Mouse (Mus musculus): ENCODE measurements at regions not wholly inside any gene's neighbourhood (a gene's known extent, or its start where the extent isn't known, plus 50 kb on each side); places are given as distances from the start of the nearest gene placed in this dataset.

GRCm38 (mm10) chr2:59406976-59407375 lies 77.5 kb upstream of the Dapl1 start:
- 40% methylated on average over 3 of the region's 3 CpGs for WGBS
- H3K4me3 ChIP-seq (replicated peaks; ENCODE audit: insufficient read depth, low read depth, low read length), result no peak overlapping the region
- H3K4me1 ChIP-seq (ENCODE audit: control insufficient read depth, insufficient read depth, low read length), result peaks cover 13% of the 10 kb centered on the region; the same call in 1 of the 2 replicates
- H3K27ac ChIP-seq (ENCODE audit: insufficient read depth, low read length), result no peak overlapping the region
- DNase-seq, result peak; percentile 44 to 60
- H3K27me3 ChIP-seq (ENCODE audit: control insufficient read depth, insufficient read depth, low read length), result no peaks in the 10 kb centered on the region
- TF ChIP-seq CTCF (IDR thresholded peaks at IDR 0.05; ENCODE audit: borderline replicate concordance, insufficient read depth, low read depth, low read length) (no peak), POLR2A (IDR thresholded peaks at IDR 0.05; ENCODE audit: borderline replicate concordance, insufficient read depth, low read length) (no peak)

GRCm38 (mm10) chr2:59407512-59407988 lies 76.9 kb upstream of the Dapl1 start:
- peak; percentile 63 to 69 for DNase-seq
- peaks cover 13% of the 10 kb centered on the region; the same call in 1 of the 2 replicates for H3K4me1 ChIP-seq (ENCODE audit: control insufficient read depth, insufficient read depth, low read length)
- H3K27ac ChIP-seq (ENCODE audit: insufficient read depth, low read length), result no peak overlapping the region
- no peak overlapping the region for H3K4me3 ChIP-seq (replicated peaks; ENCODE audit: insufficient read depth, low read depth, low read length)
- WGBS, result 32% methylated on average over 13 of the region's 13 CpGs
- TF ChIP-seq POLR2A (IDR thresholded peaks at IDR 0.05; ENCODE audit: borderline replicate concordance, insufficient read depth, low read length), result no peak
- no peak for TF ChIP-seq CTCF (IDR thresholded peaks at IDR 0.05; ENCODE audit: borderline replicate concordance, insufficient read depth, low read depth, low read length)
- no peaks in the 10 kb centered on the region for H3K27me3 ChIP-seq (ENCODE audit: control insufficient read depth, insufficient read depth, low read length)

- peak; percentile 56 to 72 for DNase-seq
- no peak overlapping the region for H3K27ac ChIP-seq (ENCODE audit: insufficient read depth, low read length)
- no peaks in the 10 kb centered on the region for H3K27me3 ChIP-seq (ENCODE audit: control insufficient read depth, insufficient read depth, low read length)
- TF ChIP-seq CTCF (IDR thresholded peaks at IDR 0.05; ENCODE audit: borderline replicate concordance, insufficient read depth, low read depth, low read length) (no peak), POLR2A (IDR thresholded peaks at IDR 0.05; ENCODE audit: borderline replicate concordance, insufficient read depth, low read length) (no peak)
- WGBS, result 17% methylated on average over 10 of the region's 10 CpGs
- peaks cover 13% of the 10 kb centered on the region; the same call in 1 of the 2 replicates for H3K4me1 ChIP-seq (ENCODE audit: control insufficient read depth, insufficient read depth, low read length)
- H3K4me3 ChIP-seq (replicated peaks; ENCODE audit: insufficient read depth, low read depth, low read length), result no peak overlapping the region
Observed at GRCm38 (mm10) chr2:59408040-59408587, 76.3 kb upstream of the Dapl1 start.

- H3K27ac ChIP-seq (ENCODE audit: insufficient read depth, low read length), result no peak overlapping the region
- peaks cover 3% of the 10 kb centered on the region; the same call in 1 of the 2 replicates for H3K4me1 ChIP-seq (ENCODE audit: control insufficient read depth, insufficient read depth, low read length)
- no peaks in the 10 kb centered on the region for H3K27me3 ChIP-seq (ENCODE audit: control insufficient read depth, insufficient read depth, low read length)
- TF ChIP-seq CTCF (IDR thresholded peaks at IDR 0.05; ENCODE audit: borderline replicate concordance, insufficient read depth, low read depth, low read length), result no peak
- TF ChIP-seq POLR2A (IDR thresholded peaks at IDR 0.05; ENCODE audit: borderline replicate concordance, insufficient read depth, low read length), result no peak
- no peak for DNase-seq
- H3K4me3 ChIP-seq (replicated peaks; ENCODE audit: insufficient read depth, low read depth, low read length), result no peak overlapping the region
- WGBS, result 47% methylated on average over 9 of the region's 9 CpGs
Observed at GRCm38 (mm10) chr2:59414612-59415011, 69.8 kb upstream of the Dapl1 start.

DNA sequence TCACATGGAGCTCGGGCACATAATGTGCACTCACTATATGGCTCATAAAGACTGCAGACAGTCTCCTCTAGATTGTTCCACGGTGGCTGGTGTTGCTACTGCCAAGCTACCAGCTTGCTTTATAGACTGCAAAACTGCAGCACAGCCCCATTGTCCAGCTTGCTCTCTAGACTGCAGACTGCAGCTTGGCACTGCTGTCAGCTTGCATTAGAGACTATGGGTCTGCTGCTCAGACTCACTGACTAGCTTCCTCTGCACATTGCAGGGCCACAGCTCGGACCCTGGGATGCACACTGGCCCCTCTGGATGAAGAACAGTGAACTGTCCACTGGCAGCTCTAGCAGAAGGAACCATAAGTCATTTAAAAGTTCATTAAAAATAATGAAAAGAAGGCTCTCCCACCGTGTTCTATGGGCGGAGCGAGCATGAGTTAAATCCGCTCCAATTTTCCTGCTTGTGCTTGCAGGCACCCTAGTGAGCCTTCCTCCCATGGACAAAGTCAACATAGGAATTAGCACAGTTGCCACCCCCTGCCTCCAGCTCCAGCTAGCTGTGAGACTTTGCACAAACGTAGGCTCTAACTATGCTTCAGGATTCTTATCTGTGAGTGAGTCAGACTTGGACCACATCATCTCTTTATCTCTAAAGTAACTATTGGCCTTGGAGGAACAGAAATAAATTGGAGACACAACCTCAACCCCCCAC lies 67.8 kb upstream of the Dapl1 start:
- Histone ChIP-seq H3K27me3 (ENCODE audit: control insufficient read depth, insufficient read depth, low read length) (no peaks in the 10 kb centered on the region), H3K4me3 (replicated peaks; ENCODE audit: insufficient read depth, low read depth, low read length) (no peak overlapping the region), H3K27ac (ENCODE audit: insufficient read depth, low read length) (no peak overlapping the region), H3K4me1 (ENCODE audit: control insufficient read depth, insufficient read depth, low read length) (peaks cover 10% of the 10 kb centered on the region)
- no peak for TF ChIP-seq POLR2A (IDR thresholded peaks at IDR 0.05; ENCODE audit: borderline replicate concordance, insufficient read depth, low read length)
- DNase-seq, result no peak
- 68% methylated on average over 8 of the region's 8 CpGs for WGBS

GRCm38 (mm10) chr2:59417384-59417955 lies 67.0 kb upstream of the Dapl1 start:
- Histone ChIP-seq H3K4me3 (replicated peaks; ENCODE audit: insufficient read depth, low read depth, low read length) (no peak overlapping the region), H3K27ac (ENCODE audit: insufficient read depth, low read length) (no peak overlapping the region), H3K4me1 (ENCODE audit: control insufficient read depth, insufficient read depth, low read length) (peaks cover 17% of the 10 kb centered on the region), H3K27me3 (ENCODE audit: control insufficient read depth, insufficient read depth, low read length) (no peaks in the 10 kb centered on the region)
- 73% methylated on average over 11 of the region's 11 CpGs for WGBS
- TF ChIP-seq CTCF (IDR thresholded peaks at IDR 0.05; ENCODE audit: borderline replicate concordance, insufficient read depth, low read depth, low read length) (no peak), POLR2A (IDR thresholded peaks at IDR 0.05; ENCODE audit: borderline replicate concordance, insufficient read depth, low read length) (no peak)
- no peak for DNase-seq

DNA sequence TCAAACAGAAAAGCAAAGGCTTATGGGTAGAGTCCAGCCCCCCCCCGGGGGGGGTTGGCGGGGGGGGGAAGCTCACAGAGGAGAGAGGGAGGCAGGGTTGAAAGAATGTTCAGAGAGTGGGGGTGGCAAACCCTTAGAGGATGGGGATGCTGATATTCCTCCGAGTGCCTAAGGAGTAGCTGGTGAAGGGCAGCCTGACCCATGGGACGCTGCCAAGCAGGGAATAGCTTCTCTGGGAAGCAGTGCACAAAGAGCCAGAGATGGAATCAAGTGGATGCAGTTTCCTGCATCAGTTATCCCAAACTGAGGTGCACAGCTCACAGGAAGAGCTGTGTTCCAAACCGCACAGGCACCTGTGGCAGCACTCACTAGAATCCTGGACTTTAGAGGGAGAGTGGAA lies 64.0 kb upstream of the Dapl1 start:
- TF ChIP-seq CTCF (IDR thresholded peaks at IDR 0.05; ENCODE audit: borderline replicate concordance, insufficient read depth, low read depth, low read length), result no peak
- TF ChIP-seq POLR2A (IDR thresholded peaks at IDR 0.05; ENCODE audit: borderline replicate concordance, insufficient read depth, low read length), result no peak
- 61% methylated on average over 5 of the region's 5 CpGs for WGBS
- H3K27ac ChIP-seq (ENCODE audit: insufficient read depth, low read length), result no peak overlapping the region
- DNase-seq, result no peak
- H3K27me3 ChIP-seq (ENCODE audit: control insufficient read depth, insufficient read depth, low read length), result no peaks in the 10 kb centered on the region
- H3K4me1 ChIP-seq (ENCODE audit: control insufficient read depth, insufficient read depth, low read length), result peaks cover 24% of the 10 kb centered on the region
- H3K4me3 ChIP-seq (replicated peaks; ENCODE audit: insufficient read depth, low read depth, low read length), result no peak overlapping the region

All from cerebellum, adult 2 months (tissue).